Mouse (Mus musculus) T-cell, adult 2 months (primary cell): Measurements from ENCODE around the gene Olfr816.
"Not testable (repeated sequence)": the region's sequence is repeated elsewhere in the genome, so short reads cannot be mapped to it uniquely, and the experiment has no call there.

Experiments
- DNase-seq: peaks from one replicate; pipeline ENCODE4 v3.0.0; 2022; ENCODE audit warnings: low spot score

Gene Olfr816

DNA sequence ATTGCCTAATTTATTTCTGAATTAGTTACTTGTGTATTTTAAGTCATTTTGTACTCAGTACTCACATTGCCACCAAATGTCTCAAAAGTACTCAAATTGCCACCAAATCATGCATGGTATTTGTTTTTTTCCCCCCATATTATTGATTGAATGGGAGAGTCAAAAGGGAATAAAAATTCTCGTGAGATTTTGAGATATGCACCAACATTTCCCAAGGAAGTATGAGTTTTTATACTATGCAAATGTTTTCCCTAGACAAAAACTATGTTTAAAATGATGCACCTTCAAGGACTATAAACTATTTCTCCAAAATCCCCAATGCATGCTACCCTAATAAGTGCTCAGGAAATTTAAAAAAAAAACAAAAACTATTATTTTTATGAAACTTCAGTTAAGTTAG lies at the start of gene Olfr816:
Gene Olfr816 (minus strand): TSS at position 101 of the 400 bp plus-strand sequence.
- no peak for DNase-seq

DNA sequence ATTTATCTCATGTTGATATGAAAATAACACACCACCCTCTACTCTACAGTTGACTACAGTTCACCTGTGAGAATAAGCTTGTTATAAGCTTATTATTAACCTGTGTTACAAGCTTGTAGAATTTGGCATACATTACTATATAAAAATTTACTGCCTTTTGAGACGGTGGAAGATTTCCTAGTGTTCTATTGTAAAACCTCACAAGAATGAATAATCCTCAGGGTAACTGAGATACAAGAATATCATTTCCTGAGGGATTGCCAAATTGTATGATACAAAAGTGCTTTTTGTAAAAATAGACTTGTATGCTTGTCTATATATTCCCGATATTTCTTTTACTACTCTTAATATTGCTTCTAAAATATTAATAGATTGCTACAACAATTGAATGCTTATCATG lies 33.6 kb upstream of the Olfr816 start, which contains the start of gene Olfr818:
Gene Olfr818 (minus strand): TSS at position 101 of the 400 bp plus-strand sequence.
- DNase-seq, result no peak

DNA sequence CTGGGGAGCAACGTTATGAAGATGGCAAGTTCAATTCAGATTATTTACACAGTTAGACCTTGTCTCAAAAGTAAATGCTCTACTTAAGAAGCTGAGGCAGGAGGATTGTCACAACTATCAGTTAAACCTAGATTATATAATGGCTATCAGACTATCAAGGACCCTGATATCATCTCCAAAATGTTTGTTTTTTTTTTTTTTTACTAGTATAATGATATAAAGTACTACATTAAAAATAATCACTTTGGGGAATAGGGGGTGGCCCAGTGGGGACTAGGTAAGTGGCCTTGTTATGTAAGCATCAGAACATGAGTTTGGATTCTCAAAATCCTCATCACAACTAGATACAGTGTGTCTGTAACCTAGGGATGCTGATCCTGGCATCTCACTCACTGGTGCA lies 9.6 kb downstream of the Olfr816 start, which contains the start of gene Olfr815:
Gene Olfr815 (minus strand): TSS at position 101 of the 400 bp plus-strand sequence.
- not testable (repeated sequence) for DNase-seq

DNA sequence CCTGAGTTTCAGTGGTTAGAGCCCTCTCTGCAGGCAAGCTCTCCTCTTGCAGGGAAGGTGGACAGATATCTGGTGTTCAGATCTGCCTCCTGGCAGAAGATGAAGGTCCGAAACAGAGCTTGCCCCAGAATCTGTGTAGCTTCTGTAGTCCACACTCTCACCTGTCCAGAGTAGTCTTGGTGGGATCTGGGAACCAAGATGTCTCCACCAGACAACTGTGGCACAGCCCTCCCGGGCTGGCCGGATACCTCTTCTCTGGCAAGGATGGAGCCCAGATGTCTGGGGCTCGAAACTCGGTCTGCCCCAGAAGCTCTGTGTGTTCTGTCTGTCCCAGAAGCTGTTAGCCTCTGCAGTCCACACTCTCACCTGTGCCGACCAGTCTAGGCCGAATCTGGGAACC lies 29.5 kb downstream of the Olfr816 start:
- no peak for DNase-seq

DNA sequence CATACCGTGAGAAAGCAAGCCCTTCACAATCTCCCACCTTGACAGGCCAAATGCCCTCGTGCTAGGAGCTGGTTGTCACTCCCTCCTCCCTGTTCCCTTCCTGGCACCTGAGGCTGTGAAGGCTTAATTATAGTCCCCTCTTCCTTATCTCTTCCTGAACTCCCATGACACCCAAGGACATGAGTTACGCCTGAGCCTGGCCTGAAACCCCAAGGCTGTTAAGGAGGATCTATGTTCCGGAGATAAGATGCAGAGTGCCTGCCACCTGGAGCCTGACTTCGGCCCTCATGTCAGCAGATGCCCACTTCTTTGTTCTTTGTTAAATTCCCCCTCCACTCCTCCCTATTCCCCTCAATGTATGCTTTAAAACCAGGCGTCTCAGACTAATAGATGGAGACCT lies 29.9 kb downstream of the Olfr816 start:
- not testable (repeated sequence) for DNase-seq

DNA sequence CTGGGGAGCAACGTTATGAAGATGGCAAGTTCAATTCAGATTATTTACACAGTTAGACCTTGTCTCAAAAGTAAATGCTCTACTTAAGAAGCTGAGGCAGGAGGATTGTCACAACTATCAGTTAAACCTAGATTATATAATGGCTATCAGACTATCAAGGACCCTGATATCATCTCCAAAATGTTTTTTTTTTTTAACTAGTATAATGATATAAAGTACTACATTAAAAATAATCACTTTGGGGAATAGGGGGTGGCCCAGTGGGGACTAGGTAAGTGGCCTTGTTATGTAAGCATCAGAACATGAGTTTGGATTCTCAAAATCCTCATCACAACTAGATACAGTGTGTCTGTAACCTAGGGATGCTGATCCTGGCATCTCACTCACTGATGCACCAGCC lies 35.6 kb downstream of the Olfr816 start, which contains the start of gene Olfr814:
Gene Olfr814 (minus strand): TSS at position 101 of the 400 bp plus-strand sequence.
- not testable (repeated sequence) for DNase-seq
